Mouse (Mus musculus): ENCODE measurements at regions not wholly inside any gene's neighbourhood (a gene's known extent, or its start where the extent isn't known, plus 50 kb on each side); places are given as distances from the start of the nearest gene placed in this dataset.

GRCm38 (mm10) chr4:107736866-107737265, 52.8 kb upstream of the Dmrtb1 start:
- DNase-seq (ENCODE audit: low read depth): no peak

- peak; percentile 81 for DNase-seq (ENCODE audit: low read depth)
These were observed 53.9 kb upstream of the Dmrtb1 start for GRCm38 (mm10) chr4:107737907-107738306.

- no peak for DNase-seq (ENCODE audit: low read depth)
These were observed 54.7 kb upstream of the Dmrtb1 start for GRCm38 (mm10) chr4:107738776-107739175.

DNA sequence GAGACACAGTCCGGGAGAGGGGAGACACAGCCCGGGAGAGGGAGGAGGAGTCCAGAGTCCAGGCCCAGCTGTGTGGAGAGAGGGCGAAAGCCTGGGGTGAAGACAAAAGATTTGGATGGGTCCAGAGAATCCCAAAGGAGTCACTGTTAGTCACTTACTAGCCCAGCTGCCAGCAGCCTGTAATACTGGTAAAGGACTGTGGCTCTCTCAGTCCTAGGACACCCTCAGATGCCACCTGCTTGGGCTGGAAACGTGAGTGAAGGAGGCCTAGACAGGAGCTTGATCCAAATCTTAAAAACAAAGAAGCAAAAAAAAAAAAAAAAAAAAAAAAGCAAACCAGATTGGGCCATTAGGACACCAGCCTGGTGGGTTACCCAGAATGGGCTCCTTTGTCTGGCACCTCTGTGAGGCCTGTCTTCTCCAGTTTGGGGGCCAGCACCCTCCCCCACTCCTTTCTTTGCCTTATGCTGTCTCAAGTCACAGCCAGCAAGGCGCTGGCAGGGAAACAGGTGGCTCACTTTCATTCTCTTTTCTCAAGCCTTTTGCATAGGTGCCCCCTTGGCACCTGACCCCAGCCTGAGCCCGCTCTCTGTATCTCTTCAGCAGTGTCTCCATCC, 55.9 kb upstream of the Dmrtb1 start:
- no peak for DNase-seq (ENCODE audit: low read depth)

GRCm38 (mm10) chr4:107743646-107744045, 58.4 kb upstream of the Lrp8 start:
- no peak for DNase-seq (ENCODE audit: low read depth)

GRCm38 (mm10) chr4:107746366-107746765, 55.7 kb upstream of the Lrp8 start:
- DNase-seq (ENCODE audit: low read depth): no peak

DNA sequence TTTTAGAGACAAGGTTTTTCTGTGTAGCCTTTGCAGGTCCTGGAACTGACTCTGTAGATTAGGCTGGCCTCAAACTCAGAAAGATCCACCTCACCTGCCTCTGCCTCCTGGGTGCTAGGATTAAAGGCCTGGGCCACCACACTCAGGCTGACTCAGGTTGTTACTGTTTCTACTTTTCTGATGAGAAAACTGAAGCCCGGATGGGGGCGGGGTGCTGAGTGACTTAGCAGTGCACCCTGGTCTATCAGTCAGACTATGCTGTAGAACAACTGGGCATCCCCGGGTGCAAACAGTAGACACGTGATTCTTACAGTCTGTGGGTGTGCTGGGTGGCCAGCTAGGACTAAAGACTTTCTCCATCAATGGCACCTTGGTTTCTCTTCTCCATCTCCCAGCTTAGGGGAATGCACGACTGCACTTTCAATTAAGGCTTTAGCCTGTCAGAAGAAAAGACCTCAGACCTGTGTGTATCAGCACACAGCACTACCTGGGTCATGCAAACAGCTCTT, 55.1 kb upstream of the Lrp8 start:
- no peak for DNase-seq (ENCODE audit: low read depth)

GRCm38 (mm10) chr4:107747454-107747853, 54.6 kb upstream of the Lrp8 start:
- DNase-seq (ENCODE audit: low read depth): no peak

DNA sequence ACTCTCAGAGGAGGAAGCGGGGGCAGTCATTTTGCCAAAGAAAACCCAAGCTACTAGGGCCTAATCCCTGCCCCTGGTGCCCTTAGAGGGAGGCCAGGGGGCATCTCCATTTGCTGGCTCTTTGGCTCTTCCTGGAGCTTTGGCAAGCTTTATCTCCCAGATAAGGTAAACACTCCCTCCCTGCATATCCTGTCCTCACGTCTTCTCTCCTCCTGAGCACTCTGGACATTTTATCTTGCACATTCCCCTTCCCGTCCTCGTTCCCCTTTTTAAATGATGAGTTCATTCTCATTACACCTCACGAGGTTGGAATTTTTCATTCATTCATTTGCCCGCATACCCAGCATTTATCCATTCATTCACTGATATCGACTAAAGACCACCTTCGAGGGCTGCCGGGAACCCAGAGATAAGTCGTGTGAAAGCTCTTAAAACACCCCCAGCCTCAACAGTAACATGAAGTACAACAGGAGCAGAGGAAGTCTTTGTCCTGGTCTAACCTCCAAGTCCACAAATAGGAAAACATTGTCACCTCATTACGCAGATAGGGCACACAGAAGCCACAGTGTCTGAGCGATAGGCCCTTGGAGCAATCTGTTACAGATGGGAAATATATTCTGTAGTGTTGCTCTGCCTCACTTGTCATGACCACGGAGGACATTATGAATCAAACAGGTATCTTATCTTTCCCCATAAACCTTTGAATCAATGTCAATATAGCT, 54.0 kb upstream of the Lrp8 start:
- DNase-seq (ENCODE audit: low read depth): no peak

DNA sequence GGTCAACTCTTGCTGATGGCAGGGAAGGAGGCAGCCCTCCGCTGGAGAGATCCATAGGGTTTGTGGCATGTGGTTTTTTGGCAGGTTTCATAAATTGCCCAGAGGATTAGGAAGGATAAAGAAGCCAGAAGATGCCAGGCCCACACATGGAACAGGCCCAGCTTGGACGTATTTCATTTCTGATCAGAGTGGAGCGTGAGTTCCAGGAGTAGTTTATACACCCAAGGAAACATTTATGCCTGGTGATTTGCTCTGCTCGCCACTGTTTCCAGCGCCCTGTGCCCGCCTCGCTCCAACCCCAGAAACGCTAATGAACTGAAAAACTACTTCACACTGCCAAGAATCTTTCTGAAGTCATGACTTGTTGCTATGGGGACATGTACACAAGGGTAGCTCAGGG, 53.0 kb upstream of the Lrp8 start:
- no peak for DNase-seq (ENCODE audit: low read depth)

- DNase-seq (ENCODE audit: low read depth): no peak
These were observed 52.0 kb upstream of the Lrp8 start for GRCm38 (mm10) chr4:107750017-107750416.

All from naive thymus-derived CD4-positive, alpha-beta T cell, adult 2 months (primary cell).